Mouse (Mus musculus) G1E (cell line): ENCODE results near the gene Nfe2l2.

Experiments used
- CTCF ChIP-seq: IDR thresholded peaks from 2 replicates; pipeline ENCODE4 v1.5.1; 2012; ENCODE audit warnings: low read depth, low read length, inconsistent platforms, mixed read lengths
- GATA1 ChIP-seq: IDR thresholded peaks from 2 replicates; pipeline ENCODE4 v1.6.1; 2012; ENCODE audit warnings: borderline replicate concordance, low read length, inconsistent platforms, mixed read lengths
- TAL1 ChIP-seq: conservative IDR thresholded peaks from 2 replicates; pipeline ENCODE4 v1.6.1; 2012; ENCODE audit warnings: low read depth, low read length, inconsistent platforms, mixed read lengths

DNA sequence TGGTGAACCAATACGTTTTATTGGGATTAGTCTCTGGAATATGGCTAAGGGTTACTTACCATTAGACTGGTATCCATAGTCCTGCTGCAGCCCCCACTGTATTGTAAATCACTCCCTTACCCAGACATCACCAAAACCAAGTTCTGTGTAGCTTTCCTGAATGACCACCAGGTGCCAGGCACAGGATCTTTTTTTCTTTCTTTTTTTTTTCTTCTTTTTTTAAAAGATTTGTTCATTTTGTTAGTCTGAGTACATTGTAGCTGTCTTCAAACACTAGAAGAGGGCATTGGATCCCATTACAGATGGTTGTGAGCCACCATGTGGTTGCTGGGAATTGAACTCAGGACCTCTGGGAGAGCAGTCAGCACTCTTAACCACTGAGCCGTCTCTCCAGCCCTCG lies 8.6 kb upstream of the Nfe2l2 start:
- TF ChIP-seq TAL1: no peak
- TF ChIP-seq CTCF: no peak
- no peak for TF ChIP-seq GATA1
